Mouse (Mus musculus) kidney, adult 2 months (tissue): Measurements from ENCODE around the gene Gm17581. TPM values are rescaled to one million over a fixed set of nuclear protein-coding genes. Genes with fewer than 3 reads are reported as not detected.

Source experiments
- DNase-seq: peaks from one replicate; pipeline ENCODE4 v3.0.0; 2021
- H3K27ac ChIP-seq: fragments of 200-500 bp; 2 replicates; pipeline ENCODE4 v1.5.1; 2012; ENCODE audit warnings: low read depth, low read length, control low read depth, inconsistent platforms; ENCODE audit not compliant: insufficient read depth
- H3K27me3 ChIP-seq: fragments of 200-500 bp; replicated peaks from 2 replicates; pipeline ENCODE4 v1.6.1; 2012; ENCODE audit warnings: mild to moderate bottlenecking, moderate library complexity, low read length, inconsistent platforms; ENCODE audit not compliant: control insufficient read depth, insufficient read depth
- H3K36me3 ChIP-seq: fragments of 200-500 bp; 2 replicates; pipeline ENCODE4 v1.6.1; 2012; ENCODE audit warnings: mild to moderate bottlenecking, moderate library complexity, low read length, inconsistent platforms; ENCODE audit not compliant: control insufficient read depth, insufficient read depth
- H3K4me1 ChIP-seq: fragments of 200-500 bp; 2 replicates; pipeline ENCODE4 v1.6.1; 2011; ENCODE audit warnings: low read length; ENCODE audit not compliant: control insufficient read depth, insufficient read depth
- H3K4me3 ChIP-seq: fragments of 200-500 bp; 2 replicates; pipeline ENCODE4 v1.5.1; 2011; ENCODE audit warnings: mild to moderate bottlenecking, low read depth, low read length, control low read depth; ENCODE audit not compliant: insufficient read depth
- CTCF ChIP-seq: fragments of 200-500 bp; conservative IDR thresholded peaks from 2 replicates; pipeline ENCODE4 v1.5.1; 2011; ENCODE audit warnings: low read depth, mild to moderate bottlenecking, control low read depth, low read length, moderate library complexity, mixed read lengths; ENCODE audit not compliant: insufficient read depth, insufficient read length
- POLR2A ChIP-seq: fragments of 200-500 bp; IDR thresholded peaks from one replicate; pipeline ENCODE4 v1.6.1; 2011; ENCODE audit warnings: low read depth, low read length, control low read depth
- WGBS: fragments of 180-500 bp; shearing (Covaris S2); methylation state at CpG from one replicate; pipeline ENCODE4 v1.1.7; 2018; 5-methylcytosine and 5-hydroxymethylcytosine counted together
- polyA plus RNA-seq: library from polyadenylated mRNA; depleted of rRNA; stranded (reverse); fragments of >200 nt; gene quantifications from 2 replicates; pipeline ENCODE4 v1.2.3, GENCODE M21; 2012; rRNA removed

Gene Gm17581
- polyA plus RNA-seq, 1 experiment: not detected

DNA sequence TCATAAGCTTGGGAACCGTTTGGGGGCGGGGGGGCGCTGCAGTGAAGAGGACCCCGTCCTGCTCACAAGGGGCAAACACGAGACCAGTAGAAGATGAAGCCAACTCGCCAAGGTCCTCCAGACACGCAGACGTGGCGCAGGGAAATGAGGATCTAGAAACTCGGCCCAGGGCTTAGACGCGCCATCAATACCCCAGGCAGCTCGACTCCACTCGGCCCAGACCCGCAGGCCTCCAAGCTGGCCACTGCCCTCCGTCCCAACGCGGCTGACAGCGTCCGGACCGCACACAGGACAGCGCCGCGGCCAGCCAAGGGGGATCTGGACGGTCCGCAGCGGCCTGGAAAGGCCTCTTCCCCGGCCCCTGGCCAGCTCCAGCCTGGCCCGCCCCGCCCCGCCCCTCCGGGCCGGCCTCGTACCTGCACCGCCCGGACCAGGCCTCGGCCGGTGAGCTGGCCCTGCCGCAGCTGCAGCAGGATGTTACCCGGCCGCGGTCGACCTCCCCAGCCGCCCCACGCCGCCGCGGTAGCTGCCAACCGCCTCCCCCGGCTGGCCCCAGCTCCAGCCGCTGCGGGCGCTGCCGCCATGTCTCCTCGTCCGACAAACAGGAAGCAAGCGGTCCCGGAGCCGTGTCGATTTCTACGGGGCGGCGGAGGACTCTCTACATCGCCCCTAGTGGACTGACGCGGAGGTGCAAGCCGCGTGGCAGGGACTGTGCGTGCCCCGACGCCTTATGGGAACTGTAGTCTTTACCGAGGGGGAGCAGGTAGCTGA, 43.8 kb downstream of the Gm17581 start, which contains the start of gene Trpc4ap:
Gene Trpc4ap (minus strand): TSS at position 662 of the 771 bp plus-strand sequence.
- WGBS: under 1% methylated on average over 69 of the region's 72 CpGs
- peak within 1 kb of the TSS; percentile 90 for H3K4me3 ChIP-seq
- peaks cover 12% of the 10 kb centered on the region; the same call in 1 of the 2 replicates for H3K4me1 ChIP-seq
- peak; percentile 50 for TF ChIP-seq POLR2A
- TF ChIP-seq CTCF: peak; percentile 94; the same call in 1 of the 2 replicates
- DNase-seq: peak; percentile 97
- H3K36me3 ChIP-seq: no peaks in the 10 kb centered on the region
- peak within 1 kb of the TSS; percentile 87 for H3K27ac ChIP-seq
- H3K27me3 ChIP-seq: no peaks in the 10 kb centered on the region

DNA sequence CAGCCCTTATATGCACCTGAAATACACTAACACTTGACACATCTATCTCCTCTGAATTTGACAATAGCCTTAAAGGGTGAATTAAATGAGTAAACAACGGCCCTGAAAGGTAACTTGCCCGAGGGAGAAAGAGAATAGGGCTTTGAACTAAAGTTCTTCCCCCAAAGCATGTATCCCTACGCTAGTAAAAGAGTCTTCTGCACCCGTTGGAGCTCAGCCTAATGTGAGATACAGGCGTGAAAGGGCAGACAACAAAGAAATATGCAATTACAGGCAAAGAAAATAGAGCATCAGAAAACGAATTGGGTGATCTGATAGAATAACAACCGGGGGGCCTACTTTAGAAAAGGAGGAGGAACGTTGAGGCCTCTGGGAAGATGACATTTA, 44.3 kb downstream of the Gm17581 start:
- Histone ChIP-seq H3K27ac (peak overlapping the region; percentile 87), H3K27me3 (no peaks in the 10 kb centered on the region), H3K4me3 (peak overlapping the region; percentile 90), H3K4me1 (peaks cover 12% of the 10 kb centered on the region; the same call in 1 of the 2 replicates), H3K36me3 (no peaks in the 10 kb centered on the region)
- 1% methylated on average over 8 of the region's 8 CpGs for WGBS
- no peak for TF ChIP-seq POLR2A
- no peak for TF ChIP-seq CTCF
- no peak for DNase-seq

DNA sequence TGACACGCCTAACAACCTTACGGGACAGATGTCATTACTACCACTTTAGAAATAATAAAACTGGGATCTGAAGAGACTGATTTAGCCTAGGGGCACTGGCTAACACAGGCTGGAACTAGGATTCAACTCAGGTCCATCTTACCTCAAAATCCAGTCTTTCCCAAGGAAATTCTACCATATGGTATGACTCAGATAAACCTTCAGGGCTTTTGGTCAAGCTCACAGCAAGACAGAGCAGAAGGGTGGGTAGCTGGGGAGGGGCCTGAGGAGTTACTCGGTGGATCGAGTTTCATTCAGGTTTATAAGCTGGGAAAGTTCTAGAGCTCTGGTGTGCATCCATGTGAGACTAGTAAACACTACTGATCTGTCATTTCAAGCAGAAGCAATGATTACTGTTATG, 46.5 kb downstream of the Gm17581 start:
- 33% methylated on average over 4 of the region's 4 CpGs for WGBS
- H3K4me3 ChIP-seq: no peak overlapping the region
- H3K4me1 ChIP-seq: peaks cover 12% of the 10 kb centered on the region; the same call in 1 of the 2 replicates
- no peaks in the 10 kb centered on the region for H3K27me3 ChIP-seq
- no peaks in the 10 kb centered on the region for H3K36me3 ChIP-seq
- no peak overlapping the region for H3K27ac ChIP-seq
- DNase-seq: no peak
- TF ChIP-seq CTCF (no peak), POLR2A (no peak)

DNA sequence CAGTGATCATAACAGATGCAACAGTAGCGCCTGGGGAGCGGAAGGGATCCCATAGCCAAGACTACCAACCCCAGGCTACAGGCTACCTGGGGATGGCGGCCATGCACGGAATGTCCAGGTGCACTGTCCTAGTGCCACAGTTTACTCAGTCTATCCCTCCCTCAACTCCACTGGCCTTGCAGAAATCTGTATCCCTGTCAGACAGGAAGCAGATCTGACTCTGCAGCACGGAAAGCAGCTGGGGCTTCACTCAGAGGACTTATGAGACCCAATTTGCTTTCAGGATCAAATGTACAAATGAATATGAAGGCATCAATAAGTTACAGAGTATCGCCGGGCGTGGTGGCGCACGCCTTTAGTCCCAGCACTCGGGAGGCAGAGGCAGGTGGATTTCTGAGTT, 47.9 kb downstream of the Gm17581 start:
- no peak overlapping the region for H3K27ac ChIP-seq
- peaks cover 12% of the 10 kb centered on the region; the same call in 1 of the 2 replicates for H3K4me1 ChIP-seq
- 91% methylated on average over 11 of the region's 11 CpGs for WGBS
- H3K36me3 ChIP-seq: no peaks in the 10 kb centered on the region
- no peaks in the 10 kb centered on the region for H3K27me3 ChIP-seq
- no peak for TF ChIP-seq CTCF
- no peak for TF ChIP-seq POLR2A
- DNase-seq: no peak
- H3K4me3 ChIP-seq: no peak overlapping the region

DNA sequence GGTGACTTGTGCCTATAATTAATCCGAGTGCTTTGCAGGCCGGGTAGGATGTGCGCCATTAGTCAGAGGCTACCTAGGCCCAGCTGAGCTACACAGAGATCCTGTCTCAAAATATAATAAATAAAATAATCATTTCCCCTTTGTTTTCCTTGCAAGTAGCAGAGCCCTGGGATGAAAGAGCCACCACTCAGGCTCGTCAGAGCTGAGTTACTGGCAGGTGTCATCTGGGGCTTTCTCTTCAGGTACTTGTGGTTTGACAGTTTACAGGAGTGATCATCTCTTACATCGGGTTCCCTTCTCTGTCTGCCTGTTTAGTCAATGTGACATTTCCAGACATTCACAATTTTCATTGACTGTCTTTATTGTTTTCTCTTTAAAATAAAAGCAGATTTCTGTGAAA, 49.1 kb downstream of the Gm17581 start:
- Histone ChIP-seq H3K4me3 (no peak overlapping the region), H3K36me3 (no peaks in the 10 kb centered on the region), H3K27ac (no peak overlapping the region), H3K27me3 (no peaks in the 10 kb centered on the region), H3K4me1 (peaks cover 12% of the 10 kb centered on the region; the same call in 1 of the 2 replicates)
- WGBS: 62% methylated on average over 5 of the region's 5 CpGs
- DNase-seq: no peak
- TF ChIP-seq POLR2A (no peak), CTCF (no peak)

Other genes starting within 250 kb of the Gm17581 start
- 149 and 173 TPM in 2 replicates for gene Acss2, start 217.9 kb downstream of the Gm17581 start, polyA plus RNA-seq
- gene Ggt7, start 217.6 kb downstream of the Gm17581 start, polyA plus RNA-seq: 2.4 and 4.8 TPM in 2 replicates
- 248 and 308 TPM in 2 replicates for gene Gss, start 143.1 kb downstream of the Gm17581 start, polyA plus RNA-seq
- gene Myh7b, start 124.7 kb downstream of the Gm17581 start, polyA plus RNA-seq: 0.05 TPM in 1 of 2 replicates, not detected in the other
- gene Trpc4ap, start 43.5 kb downstream of the Gm17581 start, polyA plus RNA-seq: 110 and 141 TPM in 2 replicates
- gene Edem2, start 6.4 kb downstream of the Gm17581 start, polyA plus RNA-seq: 44.9 and 53.7 TPM in 2 replicates
- gene Procr, start 15.3 kb upstream of the Gm17581 start, polyA plus RNA-seq: 3.6 and 3.9 TPM in 2 replicates
- 0.12 and 0.14 TPM in 2 replicates for gene Mmp24, start 39.5 kb upstream of the Gm17581 start, polyA plus RNA-seq
- gene BC029722, start 83.6 kb upstream of the Gm17581 start, polyA plus RNA-seq: 56.4 and 69.9 TPM in 2 replicates
- 108 and 113 TPM in 2 replicates for gene Eif6, start 91.1 kb upstream of the Gm17581 start, polyA plus RNA-seq
- 0.03 TPM in 1 of 2 replicates, not detected in the other for gene Fam83c, start 99.0 kb upstream of the Gm17581 start, polyA plus RNA-seq
- gene Uqcc1, start 194.4 kb upstream of the Gm17581 start, polyA plus RNA-seq: 64.1 and 74.9 TPM in 2 replicates
- gene Gm15557, start 204.9 kb upstream of the Gm17581 start, polyA plus RNA-seq: not detected in 2 replicates
- gene Gdf5, start 209.5 kb upstream of the Gm17581 start, polyA plus RNA-seq: 0.29 and 0.41 TPM in 2 replicates
- gene Cep250, start 220.6 kb upstream of the Gm17581 start, polyA plus RNA-seq: 6.6 and 6.9 TPM in 2 replicates